Mouse (Mus musculus) layer of hippocampus, adult 9-11 months (tissue): ENCODE measurements at regions not wholly inside any gene's neighbourhood (a gene's known extent, or its start where the extent isn't known, plus 50 kb on each side); places are given as distances from the start of the nearest gene placed in this dataset.

Source experiments
- DNase-seq: peaks from one replicate; pipeline ENCODE4 v3.0.0; 2022

DNA sequence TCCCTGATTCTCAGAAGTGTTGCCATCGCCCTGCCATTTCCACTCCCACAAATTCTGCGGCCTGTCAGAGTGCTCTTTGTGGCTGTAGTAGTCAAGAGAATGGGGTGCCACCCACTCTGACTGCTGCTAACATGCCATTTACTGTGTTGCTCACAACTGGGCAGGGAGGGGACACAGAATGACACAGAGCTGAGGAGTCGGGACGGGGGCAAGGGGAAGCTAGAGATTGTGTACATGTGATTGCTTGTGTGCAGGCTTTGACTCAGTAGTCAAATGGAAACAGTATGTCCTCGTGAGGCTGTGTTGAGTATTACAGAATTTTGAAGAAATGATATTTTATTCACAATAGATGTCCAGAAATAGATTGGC is 595.6 kb downstream of the Nr2f2 start:
- DNase-seq = no peak

DNA sequence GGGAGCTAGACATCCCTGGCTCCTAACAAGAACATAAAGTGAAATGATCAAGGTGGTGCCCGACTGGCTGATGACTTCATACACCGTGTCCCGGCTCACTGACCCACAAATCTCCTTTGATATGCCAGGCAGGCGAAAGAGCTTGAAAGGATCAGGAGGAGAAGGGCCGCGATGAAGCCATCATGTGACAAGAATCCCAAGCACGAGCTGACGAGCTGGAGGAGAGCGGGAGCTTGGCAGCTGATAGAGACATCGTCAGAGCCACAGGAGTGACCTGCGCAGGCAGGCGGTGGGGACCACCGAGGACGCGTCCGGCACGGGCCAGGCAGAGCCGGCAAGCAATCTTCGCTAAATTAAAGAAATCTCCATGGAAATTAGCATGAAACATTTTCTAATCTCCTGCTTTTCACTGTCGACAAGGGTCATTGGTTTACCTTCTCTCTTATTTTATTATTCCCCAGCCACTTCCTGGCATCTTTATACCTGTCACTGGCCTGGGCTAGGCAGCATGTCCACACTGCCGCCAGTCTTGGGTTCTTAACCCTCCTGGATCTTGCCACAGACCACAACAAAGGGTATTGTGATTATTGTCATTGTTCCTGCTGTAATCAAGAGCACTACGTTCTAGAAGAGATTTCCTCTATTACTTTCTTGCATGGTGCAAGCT is 596.1 kb downstream of the Nr2f2 start:
- DNase-seq = no peak

DNA sequence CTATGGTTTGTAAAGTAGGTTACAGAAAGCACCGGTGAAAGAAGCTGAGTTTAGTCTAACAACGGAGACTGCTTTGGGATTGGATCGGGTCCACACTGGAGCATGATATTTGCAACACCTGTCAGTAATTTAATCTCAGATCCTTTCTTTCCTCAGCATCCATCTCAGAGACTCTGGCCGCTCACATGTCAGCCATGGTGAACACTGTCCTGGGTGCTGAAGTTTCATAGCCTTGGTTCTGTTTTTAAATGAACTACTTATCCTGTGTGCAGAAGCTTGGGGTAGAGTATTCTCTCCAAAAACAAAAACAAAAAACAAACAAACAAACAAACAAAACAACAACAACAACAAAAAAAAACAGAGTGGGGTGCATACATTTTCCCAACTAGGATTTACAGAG is 600.1 kb downstream of the Nr2f2 start:
- no peak for DNase-seq

DNA sequence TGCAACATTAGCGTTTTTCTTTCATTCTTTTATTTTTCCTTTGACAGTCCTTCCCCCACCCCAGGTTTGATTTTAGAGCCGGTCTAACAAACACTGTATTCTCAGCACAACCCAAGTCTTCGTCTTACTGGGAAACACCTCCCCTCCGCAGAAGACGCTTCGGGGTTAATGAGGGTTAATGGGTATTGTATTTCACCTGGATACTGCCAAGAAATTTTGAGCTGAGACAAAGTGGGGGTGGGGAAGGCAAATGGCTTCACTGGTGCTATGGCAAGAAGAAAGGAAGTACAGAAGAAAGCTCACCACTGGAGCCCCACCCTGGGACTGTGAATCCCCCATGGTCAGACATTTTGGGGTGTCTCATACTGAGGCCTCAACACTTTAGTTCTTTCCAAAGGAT is 626.0 kb downstream of the Nr2f2 start:
- DNase-seq = no peak

DNA sequence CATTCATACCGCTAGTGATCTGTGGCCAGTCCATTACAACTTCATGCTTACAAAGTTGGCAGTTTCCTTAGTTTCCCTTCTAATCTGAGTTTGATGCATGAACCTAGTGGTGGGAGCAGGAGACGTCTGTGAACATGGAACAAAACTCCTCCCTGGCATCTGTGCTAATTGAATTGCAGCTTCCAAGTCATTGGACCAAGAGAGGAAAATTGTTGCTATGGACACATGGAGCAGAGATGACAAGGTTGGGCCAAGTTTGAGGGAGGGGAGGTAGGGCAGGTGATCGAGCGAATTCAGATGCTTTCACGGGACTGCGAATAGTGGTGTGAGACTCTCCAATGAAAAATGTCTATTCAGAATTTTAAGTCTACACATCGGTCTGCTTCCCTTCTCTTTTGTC is 627.5 kb downstream of the Nr2f2 start:
- no peak for DNase-seq

DNA sequence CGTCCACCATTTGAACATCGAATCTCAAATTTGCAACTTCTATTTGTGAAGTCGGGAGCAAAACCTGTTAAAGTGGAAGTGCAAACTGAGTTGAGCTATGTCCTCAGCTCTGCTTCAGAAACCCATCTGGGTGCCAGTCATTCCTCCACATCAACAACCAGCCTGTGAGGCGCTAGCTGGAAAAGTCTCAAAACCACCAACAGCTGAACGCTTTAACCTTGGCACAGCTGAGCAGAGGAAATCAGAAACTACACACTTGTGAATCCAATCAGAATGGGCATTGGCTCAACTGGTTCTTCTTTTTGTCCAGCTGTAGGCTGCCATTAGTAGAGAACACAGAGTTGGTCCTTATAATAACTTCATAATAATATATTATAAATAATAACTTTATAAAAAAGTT is 651.5 kb downstream of the Nr2f2 start:
- DNase-seq = no peak

DNA sequence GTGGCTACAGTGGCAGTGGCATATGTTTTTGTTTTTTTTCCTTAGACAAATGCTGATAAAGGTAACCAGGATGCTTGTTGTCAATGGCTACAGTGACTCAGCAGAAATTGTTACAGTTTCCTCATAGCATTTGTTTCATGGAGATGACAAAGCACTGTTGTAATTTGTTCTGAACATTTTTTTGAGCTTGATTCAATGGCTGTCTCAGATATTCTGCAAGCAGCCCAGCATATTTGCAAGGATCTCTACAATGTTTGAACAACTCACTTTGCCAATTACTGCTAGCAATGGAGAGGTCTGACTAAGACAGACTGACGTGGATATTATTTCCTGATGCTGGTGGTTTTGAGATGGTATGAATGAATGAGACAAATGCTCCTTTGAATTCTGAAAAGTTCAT is 696.3 kb downstream of the Nr2f2 start:
- no peak for DNase-seq

DNA sequence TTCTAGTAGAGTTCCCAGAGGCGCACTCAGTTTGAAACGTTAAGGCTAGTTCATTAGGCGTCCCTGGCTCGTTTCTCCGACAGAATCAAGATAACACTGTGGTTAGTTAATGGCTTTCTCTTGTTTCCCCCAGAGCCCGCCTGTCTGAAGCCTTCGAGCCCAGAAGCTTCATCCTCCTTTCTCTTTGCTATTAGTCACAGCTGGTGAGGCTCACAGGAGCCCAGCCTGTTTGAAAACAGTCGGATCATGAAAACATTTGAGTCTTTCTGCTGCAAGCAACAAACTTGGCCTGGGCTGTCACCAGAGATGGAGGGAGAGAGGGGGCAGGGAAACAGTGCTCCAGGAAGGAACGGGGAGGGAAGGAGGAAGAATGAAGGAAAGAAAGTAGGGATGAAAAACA is 711.0 kb downstream of the Nr2f2 start:
- DNase-seq = no peak

DNA sequence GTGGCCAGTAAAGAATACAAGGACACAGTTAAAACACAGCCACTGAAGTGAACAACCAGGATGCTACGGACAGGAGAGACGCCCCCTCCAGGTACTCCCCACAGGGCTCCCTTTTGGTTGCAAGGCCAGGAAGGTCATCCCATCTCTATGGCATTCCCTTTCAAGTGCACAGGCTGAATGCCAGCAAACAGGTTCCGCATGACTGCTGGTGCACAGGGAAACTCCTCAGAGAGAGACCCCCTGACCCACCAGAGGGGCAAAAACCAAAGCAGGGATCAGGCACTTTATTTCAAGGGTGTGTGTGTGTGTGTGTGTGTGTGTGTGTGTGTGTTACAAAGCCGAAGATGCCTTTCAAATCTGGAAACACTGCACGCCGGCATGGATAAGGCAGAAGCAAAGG is 721.1 kb downstream of the Nr2f2 start:
- no peak for DNase-seq

DNA sequence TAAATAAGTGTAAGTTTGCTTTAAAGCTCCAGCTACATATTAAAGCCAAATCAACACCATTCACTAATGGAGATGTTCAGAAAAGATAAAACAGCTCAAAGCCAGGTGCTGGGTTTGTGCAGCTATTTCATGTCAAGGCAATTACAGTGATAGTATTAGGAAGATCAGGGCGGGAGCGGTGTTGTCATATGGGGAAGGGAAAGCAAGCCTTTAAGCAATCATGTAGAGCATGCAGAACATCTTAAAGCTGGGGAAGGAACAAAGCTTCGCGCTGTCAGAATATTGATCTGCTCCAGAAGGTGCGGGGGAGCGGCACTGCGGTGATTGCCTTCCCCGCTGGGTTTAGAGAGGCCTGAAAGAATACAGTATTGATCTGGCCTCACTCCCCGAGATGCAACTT is 724.9 kb downstream of the Nr2f2 start:
- DNase-seq = no peak

DNA sequence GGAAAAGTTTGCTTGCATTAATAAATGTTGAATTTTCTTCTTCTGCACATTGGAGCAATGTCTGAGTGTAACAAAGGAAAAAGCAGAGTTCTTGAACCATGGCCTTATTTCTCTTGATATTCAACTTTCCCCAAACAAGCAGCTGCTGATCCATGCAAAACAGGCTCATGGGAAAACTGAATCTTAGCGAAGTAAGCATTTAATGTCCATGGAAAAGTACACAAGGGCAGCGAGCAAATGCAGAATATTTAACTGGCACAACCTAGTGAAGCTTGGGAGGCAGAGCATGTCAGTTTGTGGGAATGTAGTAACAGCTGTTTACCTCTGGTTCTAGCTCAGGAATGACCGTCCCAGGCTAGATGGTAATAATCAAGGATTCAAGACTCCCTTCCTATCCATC is 766.7 kb downstream of the Nr2f2 start:
- no peak for DNase-seq

DNA sequence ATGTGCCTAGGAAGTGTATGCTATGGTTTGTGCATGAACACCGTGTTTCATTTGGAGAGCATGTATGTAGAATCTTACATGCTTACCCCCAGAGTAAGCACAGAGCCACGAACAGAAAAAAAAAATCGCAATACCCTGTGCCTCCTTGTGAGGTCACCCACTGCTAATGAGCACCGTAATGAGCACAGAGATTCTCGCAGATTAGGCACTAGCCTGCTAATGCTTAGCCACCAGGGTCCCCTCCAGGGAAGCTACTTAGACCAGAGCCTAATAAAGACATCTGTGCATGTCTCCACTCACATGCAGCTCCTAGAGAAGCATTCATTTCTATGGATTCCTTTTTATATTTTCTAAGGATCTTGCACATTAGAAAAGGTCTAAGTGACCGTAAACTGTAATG is 780.8 kb downstream of the Nr2f2 start:
- no peak for DNase-seq

DNA sequence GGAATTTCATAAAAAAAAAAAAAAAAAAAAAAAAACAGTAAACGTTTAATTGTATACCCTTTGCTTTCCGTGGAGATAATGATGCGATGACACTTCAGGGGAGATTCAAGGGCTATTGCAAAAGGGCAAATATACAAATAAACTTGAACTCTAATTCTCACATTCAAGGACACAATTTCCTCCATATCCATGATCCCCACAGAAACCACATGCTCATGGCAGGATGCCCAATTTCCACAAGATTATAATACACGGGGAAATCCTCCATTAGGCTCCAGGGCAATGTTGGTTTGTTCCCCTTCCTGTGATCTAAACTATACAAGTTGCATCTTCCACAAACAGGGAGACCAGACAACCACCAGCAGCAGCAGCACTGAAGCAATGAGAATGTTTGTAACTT is 781.4 kb downstream of the Nr2f2 start:
- DNase-seq = no peak

DNA sequence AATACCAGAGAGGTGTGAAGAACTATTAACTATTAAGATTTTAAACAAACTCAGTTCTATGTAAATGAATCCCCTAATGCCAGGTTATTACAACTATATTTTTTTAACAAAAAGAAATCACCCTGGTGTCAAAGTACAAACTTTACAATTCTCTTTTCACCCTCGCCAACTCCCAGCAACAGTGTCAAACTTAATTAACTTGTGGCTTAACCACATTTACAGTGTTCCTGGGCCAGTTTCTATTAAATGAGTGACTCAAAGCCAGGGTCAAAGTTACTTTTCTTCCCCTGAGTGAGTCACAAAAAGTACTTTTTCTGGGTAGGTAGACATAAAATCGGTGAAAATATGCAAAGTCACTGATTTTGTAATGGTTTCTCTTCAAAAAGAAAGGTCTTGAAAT is 782.0 kb downstream of the Nr2f2 start:
- DNase-seq = no peak

DNA sequence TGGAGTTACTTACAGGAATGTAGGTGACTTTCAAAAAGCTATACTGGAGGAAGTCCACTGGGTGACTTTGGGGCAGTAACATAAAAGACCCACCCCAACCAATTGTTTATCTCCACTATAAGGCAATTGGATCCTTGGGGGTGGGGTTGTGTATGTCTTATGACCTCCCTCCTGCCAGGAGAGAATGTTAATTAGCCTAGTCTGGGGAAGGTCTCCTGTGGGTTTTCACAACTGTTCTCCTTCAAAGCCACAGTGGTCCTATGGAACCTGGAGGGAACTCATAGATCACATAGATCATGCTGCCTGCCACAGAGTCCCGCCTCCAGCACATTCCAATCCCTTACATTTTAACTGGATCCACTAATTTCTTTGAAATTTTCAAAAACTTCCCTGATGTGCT is 782.6 kb downstream of the Nr2f2 start:
- DNase-seq = no peak

DNA sequence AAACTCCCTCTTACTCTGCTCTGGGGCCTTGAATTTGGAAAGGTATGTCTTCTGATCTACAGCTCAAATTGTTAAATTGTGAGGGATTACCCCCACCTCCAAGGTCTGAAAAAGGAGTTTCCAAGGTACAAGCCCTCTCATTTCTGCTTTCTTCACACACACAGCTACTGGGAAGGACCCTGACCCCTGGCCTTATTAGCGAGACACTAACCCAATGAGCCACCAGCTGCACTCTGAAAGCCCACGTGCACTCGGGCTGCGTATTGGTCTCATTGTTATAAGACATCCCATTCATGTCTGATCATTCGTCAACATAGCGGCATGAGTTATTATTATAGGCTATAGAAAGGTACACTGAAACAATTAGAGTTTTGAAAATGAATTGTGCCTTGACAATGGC is 784.9 kb downstream of the Nr2f2 start:
- DNase-seq = no peak

DNA sequence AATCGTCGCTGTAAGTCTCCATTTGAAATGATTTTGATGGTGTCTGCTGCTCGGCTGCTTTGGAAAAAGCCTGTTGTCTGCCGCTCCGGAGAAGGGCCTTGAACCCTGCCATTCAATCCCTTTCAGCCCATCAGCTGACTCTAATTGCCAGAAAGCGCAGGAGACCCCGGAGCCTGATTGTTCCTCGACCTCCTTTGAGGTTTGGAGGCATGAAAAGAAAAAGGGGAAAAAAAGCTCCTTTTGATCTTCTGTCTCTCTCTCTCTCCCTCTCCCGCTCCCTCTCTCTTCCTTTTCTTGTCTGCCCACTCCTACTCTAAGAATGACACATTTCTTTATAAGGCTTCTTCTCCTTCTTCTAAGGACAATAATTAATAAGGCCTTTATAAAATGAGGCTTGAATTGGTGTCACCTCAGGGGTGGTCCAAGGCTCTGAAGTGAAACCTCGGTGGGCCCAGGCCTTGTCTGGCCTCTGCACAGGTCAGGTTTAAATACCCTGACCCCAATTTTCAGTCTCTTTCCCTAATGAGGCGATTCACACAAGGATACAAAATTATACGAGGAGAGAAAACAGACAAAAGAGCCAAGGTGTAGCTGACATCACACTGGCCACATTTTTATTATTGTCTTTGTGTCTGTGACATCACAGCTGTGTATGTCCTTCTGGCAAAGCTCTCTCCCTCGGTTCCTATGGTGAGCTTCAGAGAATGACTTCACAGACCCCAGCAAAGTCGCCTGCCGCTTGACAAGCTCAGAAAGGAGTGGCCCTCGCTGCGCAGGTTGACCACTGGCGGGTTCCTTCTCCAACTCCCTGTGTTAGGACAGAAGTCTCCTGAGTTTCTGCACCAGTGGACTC is 787.4 kb downstream of the Nr2f2 start:
- no peak for DNase-seq

DNA sequence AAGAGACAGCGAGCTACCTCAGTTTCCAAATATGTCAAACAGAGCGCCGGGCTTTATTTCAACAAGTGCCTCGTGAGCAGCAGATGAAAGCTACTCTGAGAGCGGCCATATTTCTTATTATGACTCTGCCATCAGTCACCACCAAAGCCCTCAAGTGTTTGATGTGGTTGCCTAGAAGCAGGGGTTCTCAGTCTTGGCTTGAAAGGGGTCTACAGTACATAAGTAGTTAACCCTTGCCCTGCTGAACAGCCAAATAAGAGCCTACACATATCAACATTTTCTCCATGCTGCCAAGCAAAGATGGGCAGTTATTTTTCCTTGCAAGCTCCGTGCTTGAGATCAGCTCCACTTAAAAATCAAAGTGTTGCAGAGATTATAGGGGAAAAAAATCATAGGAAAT is 788.8 kb downstream of the Nr2f2 start:
- no peak for DNase-seq

DNA sequence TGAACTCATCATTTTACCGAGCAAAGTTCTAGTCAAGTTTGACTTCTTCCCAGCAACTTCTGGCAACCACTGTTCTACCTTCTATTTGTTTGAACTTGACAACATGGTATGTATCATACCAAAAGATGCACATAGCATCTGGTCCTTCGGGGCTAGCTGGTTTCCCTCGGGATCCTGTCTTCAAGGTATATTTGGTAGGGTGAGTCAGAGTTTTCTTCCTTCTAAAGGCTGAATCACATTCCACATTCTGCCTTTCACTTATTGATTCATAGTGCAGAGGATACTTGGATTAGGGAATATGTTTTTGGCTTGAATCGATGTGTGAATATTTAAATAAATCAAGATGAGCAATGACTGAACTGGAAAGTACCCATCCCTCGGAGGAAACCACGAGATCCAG is 789.9 kb downstream of the Nr2f2 start:
- no peak for DNase-seq

DNA sequence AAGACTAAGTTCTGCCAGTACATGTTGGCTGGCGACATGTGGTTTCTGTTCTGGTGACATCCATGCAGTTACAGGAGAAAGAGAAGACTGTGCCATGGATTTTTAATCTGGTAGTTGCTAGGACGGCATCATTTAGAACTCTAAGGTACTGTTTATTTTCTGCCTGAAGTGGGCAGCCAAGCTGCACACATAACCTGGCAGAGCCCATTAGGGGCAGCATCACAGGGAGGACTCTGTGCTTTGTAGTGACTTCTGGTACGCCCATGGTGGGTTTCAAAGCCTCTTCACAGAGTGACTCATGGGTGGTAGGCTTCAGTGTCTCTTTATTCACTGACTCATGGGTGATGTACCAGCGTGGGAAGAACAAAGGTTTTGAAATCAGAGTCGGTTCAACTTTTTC is 792.8 kb downstream of the Nr2f2 start:
- peak; percentile 30 for DNase-seq

DNA sequence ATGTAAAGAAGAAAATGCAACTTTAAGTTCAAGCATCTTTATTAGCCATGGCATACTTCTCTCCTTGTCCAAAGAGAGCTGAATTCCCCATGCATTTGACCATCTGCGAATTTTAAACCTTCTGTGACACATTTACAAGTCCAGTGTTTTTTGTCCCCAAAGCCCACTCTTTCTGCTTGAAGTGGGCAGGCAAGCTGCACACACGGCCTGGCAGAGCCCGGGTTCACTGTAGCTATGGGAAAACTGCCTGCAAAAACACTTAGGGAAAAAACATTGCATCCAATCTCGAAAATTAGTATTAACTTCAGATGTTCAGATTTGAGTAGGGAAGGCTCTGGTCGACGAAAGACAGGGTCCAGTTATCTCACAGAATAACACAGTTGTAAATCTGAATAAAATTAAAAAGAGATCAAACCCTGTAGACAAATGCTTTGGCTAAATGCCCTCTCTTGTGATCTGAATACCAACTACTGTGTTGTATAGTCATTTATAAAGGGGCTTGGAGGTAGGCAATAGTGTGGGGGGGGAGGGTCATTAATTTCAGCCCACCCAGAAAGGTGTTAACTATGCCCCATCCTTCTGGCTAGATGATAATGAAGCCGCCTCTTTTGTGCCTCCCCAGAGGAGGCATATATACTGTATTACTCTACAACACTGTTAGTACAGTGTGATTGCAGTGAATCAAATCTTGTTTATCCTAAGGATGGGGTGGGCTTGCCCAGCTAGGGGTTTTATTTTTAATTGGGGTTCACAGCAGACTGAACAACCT is 793.7 kb downstream of the Nr2f2 start:
- DNase-seq = no peak

DNA sequence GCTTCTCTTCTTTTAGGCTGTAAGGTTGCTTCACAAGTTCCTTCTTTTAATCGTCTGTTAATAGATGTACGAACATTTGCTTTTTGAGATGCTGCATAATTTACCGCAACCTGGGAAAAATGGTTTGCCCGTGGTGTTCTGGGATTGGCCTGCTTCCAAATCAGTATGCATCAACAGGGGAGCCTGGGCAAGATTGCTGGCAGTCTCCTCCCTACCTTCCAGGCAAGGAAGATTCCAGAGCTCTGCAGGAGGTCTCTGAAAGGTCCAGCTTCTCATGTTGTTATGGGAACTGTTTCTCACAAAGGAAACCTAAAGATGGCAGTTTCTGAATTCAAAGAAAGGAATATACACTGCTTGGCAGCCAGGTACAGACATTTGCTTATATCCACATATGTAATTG is 799.6 kb downstream of the Nr2f2 start:
- DNase-seq = no peak

DNA sequence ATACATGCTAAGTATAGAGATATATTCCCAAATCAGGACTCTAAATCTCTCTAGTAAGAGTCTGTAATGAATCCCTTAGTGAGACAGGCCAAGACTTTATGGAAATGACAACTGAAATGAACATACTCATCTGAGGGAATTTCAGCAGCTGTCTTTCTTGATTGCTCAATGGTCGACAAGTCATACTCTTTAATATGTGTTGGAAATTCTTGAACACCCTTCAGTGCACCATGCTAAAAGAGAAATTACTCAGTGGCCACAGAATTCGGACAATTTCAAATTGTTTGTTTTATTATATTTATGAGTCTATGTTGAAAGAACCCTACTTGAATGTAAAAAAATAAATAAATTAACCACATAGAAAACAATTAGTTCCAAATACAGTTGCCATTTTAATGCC is 802.1 kb downstream of the Nr2f2 start:
- DNase-seq = no peak

DNA sequence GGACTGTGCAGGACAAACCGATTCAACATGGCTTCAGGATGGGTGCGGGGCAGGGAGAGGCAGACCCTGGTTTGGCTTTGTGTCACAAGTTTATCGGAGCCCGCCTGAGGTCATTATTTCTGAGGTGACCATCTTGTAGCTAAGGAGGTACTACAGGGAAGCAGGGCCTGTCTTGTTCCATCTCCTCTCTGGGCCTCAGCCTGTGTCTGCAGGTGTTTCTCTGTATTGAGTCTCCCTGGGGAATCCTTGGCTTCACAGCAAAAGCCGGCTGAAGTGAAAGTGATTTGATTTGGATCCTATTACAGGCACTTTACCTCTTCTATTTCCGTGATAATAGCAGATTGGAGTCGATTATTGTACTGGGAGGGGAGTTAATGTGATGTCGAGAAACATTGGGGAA is 805.7 kb upstream of the Arrdc4 start:
- DNase-seq = no peak
